Mouse (Mus musculus): ENCODE results near the gene Nufip2. TPM values are rescaled to one million over a fixed set of nuclear protein-coding genes. Genes with fewer than 3 reads are reported as not detected.

The Nufip2 gene
- polyA plus RNA-seq, 1 experiment from 2014 or later = 5.2 TPM

GRCm38 (mm10) chr11:77769496-77769895, 83.5 kb downstream of the Nufip2 start:
- DNase-seq (ENCODE audit: low spot score) = no peak

- peak; percentile 26 for DNase-seq (ENCODE audit: low spot score)
Observed at GRCm38 (mm10) chr11:77770346-77770745, 84.4 kb downstream of the Nufip2 start.

GRCm38 (mm10) chr11:77771879-77772713, 86.1 kb downstream of the Nufip2 start:
- DNase-seq (ENCODE audit: low spot score) = peak; percentile 76

GRCm38 (mm10) chr11:77775701-77776400, 89.9 kb downstream of the Nufip2 start:
- DNase-seq (ENCODE audit: low spot score) = no peak

GRCm38 (mm10) chr11:77777436-77777835, 91.5 kb downstream of the Nufip2 start:
- no peak for DNase-seq (ENCODE audit: low spot score)

- no peak for DNase-seq (ENCODE audit: low spot score)
Observed at GRCm38 (mm10) chr11:77777937-77778336, 92.0 kb downstream of the Nufip2 start.

GRCm38 (mm10) chr11:77779240-77779639, 93.3 kb downstream of the Nufip2 start:
- DNase-seq (ENCODE audit: low spot score) = no peak

GRCm38 (mm10) chr11:77781088-77781487, 95.1 kb downstream of the Nufip2 start:
- no peak for DNase-seq (ENCODE audit: low spot score)

GRCm38 (mm10) chr11:77782104-77782815, 96.3 kb downstream of the Nufip2 start:
- no peak for DNase-seq (ENCODE audit: low spot score)

- no peak for DNase-seq (ENCODE audit: low spot score)
Observed at GRCm38 (mm10) chr11:77783211-77783746, 97.3 kb downstream of the Nufip2 start.

- peak; percentile 66 for DNase-seq (ENCODE audit: low spot score)
Observed at GRCm38 (mm10) chr11:77783747-77784646, 98.0 kb downstream of the Nufip2 start.

- DNase-seq (ENCODE audit: low spot score) = no peak
Observed at GRCm38 (mm10) chr11:77784894-77785293, 98.9 kb downstream of the Nufip2 start.

- no peak for DNase-seq (ENCODE audit: low spot score)
Observed at GRCm38 (mm10) chr11:77785396-77785767, 99.4 kb downstream of the Nufip2 start.

- no peak for DNase-seq (ENCODE audit: low spot score)
Observed at GRCm38 (mm10) chr11:77785768-77786561, 100.0 kb downstream of the Nufip2 start.

- no peak for DNase-seq (ENCODE audit: low spot score)
Observed at GRCm38 (mm10) chr11:77787707-77788106, 101.8 kb downstream of the Nufip2 start, which contains the start of gene Gm10277. Gene Gm10277 (minus strand): TSS chr11:77787747.

GRCm38 (mm10) chr11:77789512-77789911, 103.6 kb downstream of the Nufip2 start:
- DNase-seq (ENCODE audit: low spot score) = no peak

- peak; percentile 72 for DNase-seq (ENCODE audit: low spot score)
Observed at GRCm38 (mm10) chr11:77790286-77790685, 104.3 kb downstream of the Nufip2 start.

- DNase-seq (ENCODE audit: low spot score) = peak; percentile 8
Observed at GRCm38 (mm10) chr11:77791241-77791727, 105.3 kb downstream of the Nufip2 start.
